Mouse (Mus musculus): ENCODE data around the gene Stk11. TPM values are rescaled to one million over a fixed set of nuclear protein-coding genes. Genes with fewer than 3 reads are reported as not detected.

Stk11 gene
- polyA plus RNA-seq, 1 experiment from 2014 or later, result 24.6 TPM

DNA sequence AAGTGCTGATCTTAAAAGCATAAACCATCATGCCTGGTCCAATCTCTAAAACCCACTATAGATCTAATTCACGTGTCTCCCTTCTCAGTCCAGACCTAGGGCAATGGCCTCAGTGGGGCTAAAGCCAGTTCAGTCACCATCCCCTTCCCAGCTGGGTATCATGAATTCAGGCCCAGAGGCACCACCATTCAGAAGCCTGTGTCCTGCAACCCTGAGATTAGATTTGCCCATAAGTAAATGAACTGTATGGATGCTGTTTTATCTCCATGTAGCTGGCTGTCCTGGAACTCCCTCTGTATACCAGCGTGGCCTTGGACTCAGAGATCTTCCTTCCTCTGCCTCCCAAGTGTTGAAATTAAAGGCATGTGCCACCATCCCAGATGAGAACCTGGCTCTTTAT is 12.6 kb upstream of the Stk11 start:
- Histone ChIP-seq H3K4me2 (replicated peaks) (peak overlapping the region; percentile 93), H3K4me3 (replicated peaks; ENCODE audit: low read length) (peak overlapping the region; percentile 90; the same call in 1 of the 2 replicates), H3K9ac (peak overlapping the region; percentile 91), H3K27ac (peak overlapping the region; percentile 78), H3K27me3 (ENCODE audit: control insufficient read depth, insufficient read depth, low read length) (no peaks in the 10 kb centered on the region), H3K36me3 (replicated peaks; ENCODE audit: control insufficient read depth, insufficient read depth) (no peaks in the 10 kb centered on the region), H3K4me1 (replicated peaks; ENCODE audit: control insufficient read depth, insufficient read depth, low read length) (peaks cover 13% of the 10 kb centered on the region), H3K9me3 (ENCODE audit: control insufficient read depth, low read length) (no peaks in the 10 kb centered on the region)
- DNase-seq (ENCODE audit: low spot score), result no peak
- no peak for ATAC-seq (ENCODE audit: low FRiP score)
- WGBS, result 87% methylated on average over 2 of the region's 2 CpGs

DNA sequence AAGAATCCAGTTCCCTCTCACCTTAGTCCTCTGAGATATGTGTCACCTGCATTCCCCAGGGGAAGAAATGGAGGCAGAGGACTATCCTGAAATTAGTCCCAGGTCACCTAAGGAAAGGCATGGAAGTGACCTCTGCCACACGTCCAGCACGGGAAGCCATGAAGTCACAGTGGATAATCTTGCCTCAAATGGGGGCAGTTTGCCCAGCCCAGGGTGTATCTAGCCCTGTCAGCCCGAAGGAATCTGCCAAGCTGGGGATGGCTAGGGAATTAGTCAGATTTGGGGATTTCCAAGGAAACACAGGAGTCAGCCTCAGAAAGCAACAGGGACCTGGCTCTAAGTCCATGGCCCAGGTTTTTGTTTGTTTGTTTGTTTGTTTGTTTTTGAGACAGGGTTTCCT is 11.4 kb upstream of the Stk11 start:
- Histone ChIP-seq H3K9ac (no peak overlapping the region), H3K36me3 (replicated peaks; ENCODE audit: control insufficient read depth, insufficient read depth) (no peaks in the 10 kb centered on the region), H3K4me1 (replicated peaks; ENCODE audit: control insufficient read depth, insufficient read depth, low read length) (peaks cover 13% of the 10 kb centered on the region), H3K27me3 (ENCODE audit: control insufficient read depth, insufficient read depth, low read length) (no peaks in the 10 kb centered on the region), H3K4me3 (replicated peaks; ENCODE audit: low read length) (no peak overlapping the region), H3K4me2 (replicated peaks) (no peak overlapping the region), H3K27ac (no peak overlapping the region), H3K9me3 (ENCODE audit: control insufficient read depth, low read length) (no peaks in the 10 kb centered on the region)
- WGBS, result 81% methylated on average over 3 of the region's 3 CpGs
- no peak for DNase-seq (ENCODE audit: low spot score)
- no peak for ATAC-seq (ENCODE audit: low FRiP score)

DNA sequence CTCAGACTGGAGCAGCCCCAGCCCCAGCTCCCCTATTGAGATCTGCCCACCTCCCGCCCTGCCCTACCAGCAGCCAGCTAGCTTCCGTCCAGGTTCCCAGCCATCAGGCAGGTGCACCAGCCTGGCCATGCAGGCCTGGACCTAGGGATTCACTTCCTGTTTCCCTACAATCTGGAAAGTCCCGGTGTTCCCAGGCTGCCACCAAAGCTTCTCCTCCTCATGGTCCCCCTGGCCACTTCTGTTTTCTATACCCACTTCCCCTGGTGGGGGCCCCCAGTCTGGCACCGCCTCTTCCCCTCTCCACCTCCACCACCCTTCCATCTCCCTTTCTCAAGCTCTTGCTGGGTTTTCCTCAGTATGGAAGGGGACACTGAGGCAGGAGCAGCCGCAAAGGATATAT is 10.1 kb upstream of the Stk11 start, which contains the start of gene Sbno2:
Gene Sbno2 (minus strand): TSS at position 112 of the 400 bp plus-strand sequence.
- Histone ChIP-seq H3K4me1 (replicated peaks; ENCODE audit: control insufficient read depth, insufficient read depth, low read length) (peaks cover 13% of the 10 kb centered on the region), H3K9ac (no peak within 1 kb of the TSS), H3K4me2 (replicated peaks) (no peak within 1 kb of the TSS), H3K4me3 (replicated peaks; ENCODE audit: low read length) (no peak within 1 kb of the TSS), H3K27me3 (ENCODE audit: control insufficient read depth, insufficient read depth, low read length) (0 out of 2 replicates have a peak, but pooled peaks cover 3% of the 10 kb centered on the region), H3K36me3 (replicated peaks; ENCODE audit: control insufficient read depth, insufficient read depth) (no peaks in the 10 kb centered on the region), H3K9me3 (ENCODE audit: control insufficient read depth, low read length) (no peaks in the 10 kb centered on the region), H3K27ac (no peak within 1 kb of the TSS)
- 76% methylated on average over 5 of the region's 5 CpGs for WGBS
- ATAC-seq (ENCODE audit: low FRiP score) (no peak), DNase-seq (ENCODE audit: low spot score) (no peak)

DNA sequence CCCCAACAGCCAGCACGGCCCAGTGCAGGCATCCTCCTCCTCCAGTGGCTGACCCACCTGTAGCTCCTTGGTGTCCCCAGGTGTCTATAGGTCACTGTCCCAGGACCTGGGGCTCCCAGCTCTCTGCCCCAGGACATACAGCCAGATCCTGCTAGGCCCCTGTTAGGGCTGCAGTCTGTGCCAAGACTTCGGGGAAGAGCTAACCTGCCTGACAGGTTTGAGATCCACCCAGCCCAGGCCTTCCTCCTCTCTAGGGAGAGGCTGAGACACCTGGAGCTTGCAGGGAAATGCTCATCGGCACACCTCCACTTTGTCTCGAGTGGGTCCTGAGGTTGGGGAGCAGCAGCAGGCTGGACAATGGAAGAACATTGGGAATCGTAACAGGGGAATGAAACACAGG is 9.7 kb upstream of the Stk11 start:
- no peaks in the 10 kb centered on the region for H3K9me3 ChIP-seq (ENCODE audit: control insufficient read depth, low read length)
- DNase-seq (ENCODE audit: low spot score) (no peak), ATAC-seq (ENCODE audit: low FRiP score) (no peak)
- no peaks in the 10 kb centered on the region for H3K36me3 ChIP-seq (replicated peaks; ENCODE audit: control insufficient read depth, insufficient read depth)
- peaks cover 13% of the 10 kb centered on the region for H3K4me1 ChIP-seq (replicated peaks; ENCODE audit: control insufficient read depth, insufficient read depth, low read length)
- WGBS, result 79% methylated on average over 5 of the region's 5 CpGs
- no peak overlapping the region for H3K4me2 ChIP-seq (replicated peaks)
- no peak overlapping the region for H3K4me3 ChIP-seq (replicated peaks; ENCODE audit: low read length)
- H3K9ac ChIP-seq, result no peak overlapping the region
- 0 out of 2 replicates have a peak, but pooled peaks cover 5% of the 10 kb centered on the region for H3K27me3 ChIP-seq (ENCODE audit: control insufficient read depth, insufficient read depth, low read length)
- H3K27ac ChIP-seq, result no peak overlapping the region

DNA sequence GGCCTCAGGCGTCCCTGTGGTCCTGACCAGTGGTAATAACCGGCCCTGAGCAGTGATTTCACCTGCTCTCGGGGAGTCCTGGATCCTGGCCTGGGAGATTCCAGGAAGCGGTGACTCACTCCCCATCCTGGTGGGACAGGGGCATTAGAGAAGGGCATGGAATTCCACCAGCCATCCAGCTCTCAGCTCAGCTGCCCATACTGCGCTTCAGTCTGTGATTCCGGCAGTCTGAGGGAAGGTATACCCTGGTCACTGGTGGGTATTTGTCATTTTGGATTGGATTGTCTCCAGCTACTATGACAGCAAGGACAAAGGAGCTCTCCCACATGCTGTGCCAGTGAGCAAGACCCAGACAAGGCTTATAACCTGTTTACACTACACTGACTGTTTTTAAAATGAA is 7.9 kb upstream of the Stk11 start:
- H3K27me3 ChIP-seq (ENCODE audit: control insufficient read depth, insufficient read depth, low read length), result 0 out of 2 replicates have a peak, but pooled peaks cover 5% of the 10 kb centered on the region
- H3K4me3 ChIP-seq (replicated peaks; ENCODE audit: low read length), result no peak overlapping the region
- no peaks in the 10 kb centered on the region for H3K36me3 ChIP-seq (replicated peaks; ENCODE audit: control insufficient read depth, insufficient read depth)
- no peak for DNase-seq (ENCODE audit: low spot score)
- no peak overlapping the region for H3K27ac ChIP-seq
- no peak overlapping the region for H3K9ac ChIP-seq
- 63% methylated on average over 6 of the region's 6 CpGs for WGBS
- H3K4me2 ChIP-seq (replicated peaks), result no peak overlapping the region
- no peaks in the 10 kb centered on the region for H3K9me3 ChIP-seq (ENCODE audit: control insufficient read depth, low read length)
- peaks cover 3% of the 10 kb centered on the region; the same call in 1 of the 2 replicates for H3K4me1 ChIP-seq (replicated peaks; ENCODE audit: control insufficient read depth, insufficient read depth, low read length)
- ATAC-seq (ENCODE audit: low FRiP score), result no peak

GRCm38 (mm10) chr10:80114341-80115284 is 990 bp upstream of the Stk11 start:
- no peaks in the 10 kb centered on the region for H3K9me3 ChIP-seq (ENCODE audit: control insufficient read depth, low read length)
- ATAC-seq (ENCODE audit: low FRiP score), result peak; percentile 41; the same call in 1 of the 2 replicates
- H3K4me1 ChIP-seq (replicated peaks; ENCODE audit: control insufficient read depth, insufficient read depth, low read length), result peaks cover 30% of the 10 kb centered on the region
- H3K4me3 ChIP-seq (replicated peaks; ENCODE audit: low read length), result peak overlapping the region; percentile 87
- H3K4me2 ChIP-seq (replicated peaks), result peak overlapping the region; percentile 52
- peak; percentile 88 for DNase-seq (ENCODE audit: low spot score)
- 2% methylated on average over 27 of the region's 27 CpGs for WGBS
- peaks cover 7% of the 10 kb centered on the region; the same call in 1 of the 2 replicates for H3K36me3 ChIP-seq (replicated peaks; ENCODE audit: control insufficient read depth, insufficient read depth)
- 0 out of 2 replicates have a peak, but pooled peaks cover 5% of the 10 kb centered on the region for H3K27me3 ChIP-seq (ENCODE audit: control insufficient read depth, insufficient read depth, low read length)
- peak overlapping the region; percentile 35 for H3K9ac ChIP-seq
- H3K27ac ChIP-seq, result peak overlapping the region; percentile 68

DNA sequence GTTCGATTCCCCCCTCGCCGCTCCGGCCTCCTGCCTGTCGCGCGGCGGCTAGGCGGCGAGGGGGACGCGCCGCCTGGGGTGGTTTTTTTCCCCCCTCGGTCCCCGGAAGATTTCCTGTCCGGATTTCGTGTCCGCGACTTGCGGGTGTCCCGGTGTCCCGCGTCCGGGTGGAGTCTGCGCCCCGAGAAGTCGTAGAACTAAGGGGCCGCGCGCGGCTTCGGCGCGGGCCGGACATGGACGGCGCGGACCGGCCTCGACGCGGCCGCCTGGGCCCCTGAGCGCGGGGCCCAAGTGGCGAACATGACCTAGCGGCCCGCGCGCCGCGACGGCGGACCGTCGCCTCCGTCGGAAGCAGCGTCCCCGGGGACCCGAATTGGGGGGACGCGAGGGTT is 337 bp downstream of the Stk11 start:
- H3K4me1 ChIP-seq (replicated peaks; ENCODE audit: control insufficient read depth, insufficient read depth, low read length), result peaks cover 30% of the 10 kb centered on the region

GRCm38 (mm10) chr10:80116563-80116926 is 942 bp downstream of the Stk11 start:
- no peaks in the 10 kb centered on the region for H3K9me3 ChIP-seq (ENCODE audit: control insufficient read depth, low read length)
- peaks cover 18% of the 10 kb centered on the region for H3K36me3 ChIP-seq (replicated peaks; ENCODE audit: control insufficient read depth, insufficient read depth)
- DNase-seq (ENCODE audit: low spot score) (no peak), ATAC-seq (ENCODE audit: low FRiP score) (no peak)
- H3K4me1 ChIP-seq (replicated peaks; ENCODE audit: control insufficient read depth, insufficient read depth, low read length), result peaks cover 30% of the 10 kb centered on the region
- peak overlapping the region; percentile 20; the same call in 1 of the 2 replicates for H3K27ac ChIP-seq
- no peaks in the 10 kb centered on the region for H3K27me3 ChIP-seq (ENCODE audit: control insufficient read depth, insufficient read depth, low read length)
- WGBS, result 2% methylated on average over 27 of the region's 27 CpGs
- peak overlapping the region; percentile 84 for H3K4me2 ChIP-seq (replicated peaks)
- H3K9ac ChIP-seq, result peak overlapping the region; percentile 92
- H3K4me3 ChIP-seq (replicated peaks; ENCODE audit: low read length), result peak overlapping the region; percentile 87

More for the DNA sequence above, 337 bp downstream of the Stk11 start:
- H3K4me2 ChIP-seq (replicated peaks), result peak overlapping the region; percentile 84
- WGBS, result under 1% methylated on average over 52 of the region's 63 CpGs
- H3K9ac ChIP-seq, result peak overlapping the region; percentile 92
- H3K9me3 ChIP-seq (ENCODE audit: control insufficient read depth, low read length), result no peaks in the 10 kb centered on the region
- peaks cover 17% of the 10 kb centered on the region for H3K36me3 ChIP-seq (replicated peaks; ENCODE audit: control insufficient read depth, insufficient read depth)
- ATAC-seq (ENCODE audit: low FRiP score) (no peak), DNase-seq (ENCODE audit: low spot score) (no peak)
- no peaks in the 10 kb centered on the region for H3K27me3 ChIP-seq (ENCODE audit: control insufficient read depth, insufficient read depth, low read length)
- H3K27ac ChIP-seq, result peak overlapping the region; percentile 82
- peak overlapping the region; percentile 87 for H3K4me3 ChIP-seq (replicated peaks; ENCODE audit: low read length)

DNA sequence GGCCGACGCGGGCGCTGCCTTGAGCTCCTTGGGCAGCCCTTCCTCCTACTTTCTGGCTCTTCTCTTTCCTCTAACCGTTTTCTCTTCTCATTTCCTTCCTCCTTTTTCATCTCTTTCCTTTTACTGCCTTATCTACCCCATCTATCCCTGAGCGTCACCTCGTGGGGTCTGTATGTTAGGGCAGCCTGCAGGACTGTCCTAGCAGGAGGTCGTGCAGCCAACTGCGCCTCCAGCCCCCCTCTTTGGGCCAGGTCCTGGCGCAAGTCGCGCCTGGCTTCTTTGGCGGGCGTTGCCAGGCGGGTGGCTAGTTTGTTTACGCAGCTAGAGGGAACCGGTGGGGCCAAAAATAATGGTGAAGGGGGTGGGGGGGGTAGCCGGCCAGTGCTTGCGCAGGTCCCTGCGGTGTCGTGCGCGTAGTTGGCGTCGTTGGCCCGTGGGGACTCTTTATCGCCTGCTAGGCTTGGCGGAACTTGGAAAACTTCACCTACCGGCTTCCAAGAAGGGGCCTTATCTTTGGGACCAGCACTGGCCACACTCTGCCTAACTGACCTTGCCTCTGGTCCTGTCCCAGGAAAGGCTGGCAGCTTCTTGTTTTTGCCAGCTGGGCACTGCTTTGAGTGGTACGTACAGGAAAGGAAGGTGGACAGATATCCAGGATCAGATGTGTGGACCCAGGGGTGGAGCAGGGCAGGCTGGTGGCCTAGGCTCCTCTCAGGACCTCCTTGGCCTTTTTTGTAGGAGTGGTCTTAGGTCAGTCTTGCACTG is 1.5 kb downstream of the Stk11 start:
- Histone ChIP-seq H3K9me3 (ENCODE audit: control insufficient read depth, low read length) (no peaks in the 10 kb centered on the region), H3K4me3 (replicated peaks; ENCODE audit: low read length) (peak overlapping the region; percentile 87), H3K27ac (0 out of 2 replicates have a peak overlapping the region, but pooled peaks have one; percentile 20), H3K36me3 (replicated peaks; ENCODE audit: control insufficient read depth, insufficient read depth) (peaks cover 18% of the 10 kb centered on the region), H3K4me2 (replicated peaks) (peak overlapping the region; percentile 84), H3K27me3 (ENCODE audit: control insufficient read depth, insufficient read depth, low read length) (no peaks in the 10 kb centered on the region), H3K4me1 (replicated peaks; ENCODE audit: control insufficient read depth, insufficient read depth, low read length) (peaks cover 30% of the 10 kb centered on the region), H3K9ac (peak overlapping the region; percentile 92)
- no peak for DNase-seq (ENCODE audit: low spot score)
- ATAC-seq (ENCODE audit: low FRiP score), result no peak
- WGBS, result 4% methylated on average over 30 of the region's 30 CpGs
